Mouse (Mus musculus) brain, embryonic 14.5 days (tissue): ENCODE data around the gene Fignl1.

ENCODE experiments used
- CTCF ChIP-seq: fragments of 200-500 bp; IDR thresholded peaks from 2 replicates; pipeline ENCODE4 v1.5.1; 2012; ENCODE audit warnings: inconsistent platforms, mild to moderate bottlenecking, moderate library complexity, borderline replicate concordance; ENCODE audit not compliant: insufficient read depth, insufficient read length; ENCODE audit errors: extremely low read depth
- POLR2A ChIP-seq: fragments of 200-500 bp; IDR thresholded peaks from 2 replicates; pipeline ENCODE4 v1.6.1; 2012; ENCODE audit warnings: mild to moderate bottlenecking, inconsistent platforms, borderline replicate concordance; ENCODE audit not compliant: poor library complexity, insufficient read depth, insufficient read length, severe bottlenecking; ENCODE audit errors: extremely low read depth

DNA sequence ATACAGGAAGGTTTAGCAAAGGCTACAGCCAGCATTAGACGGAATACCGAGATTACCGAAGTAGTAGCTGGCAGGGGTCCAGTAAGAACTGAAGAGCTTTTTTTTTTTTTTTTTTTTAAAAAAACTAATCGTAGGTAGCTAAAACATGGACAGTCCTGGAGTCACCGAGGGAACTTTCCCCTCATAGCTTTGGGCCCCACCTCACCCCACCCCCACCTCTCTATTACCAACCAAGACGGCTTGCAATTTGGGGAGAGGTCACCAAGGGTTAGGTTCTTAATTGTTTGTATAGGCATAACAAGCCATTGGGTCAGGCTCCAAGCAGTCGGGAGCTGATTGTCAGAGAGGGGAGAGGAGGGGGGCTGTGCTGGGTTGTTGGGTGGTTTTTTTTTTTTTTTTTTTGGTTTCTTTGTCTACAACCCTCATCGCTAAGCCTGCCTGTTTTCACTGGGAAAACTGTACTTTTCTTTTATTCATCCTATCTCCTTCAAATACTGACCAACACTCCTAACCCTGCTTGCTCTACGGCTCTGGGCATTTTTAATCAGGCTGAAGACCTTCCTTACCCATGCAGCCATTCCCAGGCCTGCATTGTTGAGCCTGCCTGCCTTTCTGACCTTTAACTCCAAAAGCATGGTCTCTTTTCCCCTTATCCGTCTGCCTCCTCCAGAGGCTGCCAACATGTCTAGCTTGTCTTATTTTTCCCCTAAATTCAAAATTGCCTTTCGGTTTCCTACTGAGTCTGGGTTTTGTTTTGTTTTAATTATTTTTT is 828 bp upstream of the Fignl1 start:
- TF ChIP-seq CTCF (no peak), POLR2A (no peak)
